In genomic region chr6:59483587-59483986, GRCm38 (mm10) we compare ENCODE assay signal across 8 mouse cellular contexts. TPM values are rescaled to one million over a fixed set of nuclear protein-coding genes. Genes with fewer than 3 reads are reported as not detected.
DNase-seq lines count a peak whose midpoint lies in the region; ATAC-seq lines count a peak whose summit lies in the region.

No protein-coding gene starts in this region.

- ATAC-seq in hindbrain, embryonic 12.5 days (ENCODE audit: low FRiP score): no peak
- peak; percentile 64; the same call in 1 of the 2 replicates for ATAC-seq in hindbrain, embryonic 14.5 days (ENCODE audit: low FRiP score)
- ATAC-seq in megakaryocyte-erythroid progenitor cell, adult 5-6 weeks (replicated peaks; ENCODE audit: low FRiP score, low TSS enrichment, poor library complexity, severe bottlenecking): peak; percentile 84

- H3K4me3 ChIP-seq in hindbrain, embryonic 10.5 days: no peak overlapping the region
- no peak overlapping the region for H3K4me3 ChIP-seq in hindbrain, embryonic 12.5 days
- no peak overlapping the region for H3K4me3 ChIP-seq in embryonic facial prominence, embryonic 10.5 days
- H3K4me3 ChIP-seq in hindbrain, embryonic 14.5 days (replicated peaks; ENCODE audit: low read length): no peak overlapping the region

- H3K4me1 ChIP-seq in hindbrain, embryonic 10.5 days (replicated peaks): no peaks in the 10 kb centered on the region
- H3K4me1 ChIP-seq in hindbrain, embryonic 12.5 days: no peaks in the 10 kb centered on the region
- no peaks in the 10 kb centered on the region for H3K4me1 ChIP-seq in embryonic facial prominence, embryonic 10.5 days
- H3K4me1 ChIP-seq in hindbrain, embryonic 14.5 days (replicated peaks; ENCODE audit: control insufficient read depth, insufficient read depth, low read length): no peaks in the 10 kb centered on the region

- no peaks in the 10 kb centered on the region for H3K9me3 ChIP-seq in hindbrain, embryonic 10.5 days
- H3K9me3 ChIP-seq in hindbrain, embryonic 12.5 days (replicated peaks): no peaks in the 10 kb centered on the region
- H3K9me3 ChIP-seq in embryonic facial prominence, embryonic 10.5 days: no peaks in the 10 kb centered on the region
- no peaks in the 10 kb centered on the region for H3K9me3 ChIP-seq in hindbrain, embryonic 14.5 days (ENCODE audit: control insufficient read depth, low read length)

- no peak overlapping the region for H3K4me2 ChIP-seq in hindbrain, embryonic 12.5 days (replicated peaks)
- no peak overlapping the region for H3K4me2 ChIP-seq in hindbrain, embryonic 14.5 days (replicated peaks)

- H3K9ac ChIP-seq in hindbrain, embryonic 12.5 days: no peak overlapping the region
- H3K9ac ChIP-seq in hindbrain, embryonic 14.5 days: no peak overlapping the region

- H3K27ac ChIP-seq in hindbrain, embryonic 10.5 days: no peak overlapping the region
- no peak overlapping the region for H3K27ac ChIP-seq in hindbrain, embryonic 12.5 days
- no peak overlapping the region for H3K27ac ChIP-seq in embryonic facial prominence, embryonic 10.5 days (replicated peaks)
- H3K27ac ChIP-seq in hindbrain, embryonic 14.5 days: no peak overlapping the region

- WGBS in hindbrain, embryonic 10.5 days: 15% methylated on average over 3 of the region's 3 CpGs
- WGBS in hindbrain, embryonic 12.5 days: 14% methylated on average over 3 of the region's 3 CpGs
- WGBS in embryonic facial prominence, embryonic 10.5 days: 17% methylated on average over 3 of the region's 3 CpGs
- 14% methylated on average over 3 of the region's 3 CpGs for WGBS in hindbrain, embryonic 14.5 days

- peak; percentile 9 for DNase-seq in hindbrain, embryonic 10.5 days (ENCODE audit: low spot score)
- peak; percentile 4 for DNase-seq in adrenal gland, adult 8-10 months
- DNase-seq in embryonic facial prominence, embryonic 10.5 days (ENCODE audit: low spot score): peak; percentile 49
- DNase-seq in hindbrain, embryonic 14.5 days (ENCODE audit: low spot score): peak; percentile 78
- peak; percentile 16 to 50 for DNase-seq in layer of hippocampus, adult 8-10 months (ENCODE audit: low spot score in 2 of 2)
- DNase-seq in thymus, postnatal 0 days (ENCODE audit: low spot score): peak; percentile 41

- H3K27me3 ChIP-seq in hindbrain, embryonic 10.5 days (ENCODE audit: insufficient read depth, poor library complexity, severe bottlenecking): no peaks in the 10 kb centered on the region
- no peaks in the 10 kb centered on the region for H3K27me3 ChIP-seq in hindbrain, embryonic 12.5 days
- no peaks in the 10 kb centered on the region for H3K27me3 ChIP-seq in embryonic facial prominence, embryonic 10.5 days (replicated peaks; ENCODE audit: low read depth, poor library complexity, severe bottlenecking)
- no peaks in the 10 kb centered on the region for H3K27me3 ChIP-seq in hindbrain, embryonic 14.5 days (ENCODE audit: control insufficient read depth, insufficient read depth, low read length)

- H3K36me3 ChIP-seq in hindbrain, embryonic 10.5 days: no peaks in the 10 kb centered on the region
- no peaks in the 10 kb centered on the region for H3K36me3 ChIP-seq in hindbrain, embryonic 12.5 days
- no peaks in the 10 kb centered on the region for H3K36me3 ChIP-seq in embryonic facial prominence, embryonic 10.5 days (replicated peaks)
- no peaks in the 10 kb centered on the region for H3K36me3 ChIP-seq in hindbrain, embryonic 14.5 days (replicated peaks; ENCODE audit: control insufficient read depth, insufficient read depth)

RNA-seq across cellular contexts. Expression of gene Gprin3, which starts 57.5 kb away (rescaled TPM):
- polyA plus RNA-seq in hindbrain, embryonic 10.5 days (2016; fragmentation: Nextera tagmentation; extraction: Ambion mirVana): 0.12 and 0.25 TPM in 2 replicates
- polyA plus RNA-seq in hindbrain, embryonic 12.5 days (2016; fragmentation: Nextera tagmentation; extraction: Ambion mirVana): 1.0 and 1.1 TPM in 2 replicates
- 1 to 10 TPM; 1.7 to 3.1 (median 1.9) TPM for total RNA-seq in adrenal gland, adult 8-10 months (2022)
- 0.15 and 0.16 TPM in 2 replicates for polyA plus RNA-seq in embryonic facial prominence, embryonic 10.5 days (2016; fragmentation: Nextera tagmentation; extraction: Ambion mirVana)
- 7.6 and 11.9 TPM in 2 replicates for polyA plus RNA-seq in hindbrain, embryonic 14.5 days (2014; fragmentation: Nextera tagmentation; extraction: Ambion mirVana)
- 10 to 100 TPM in 2 of 4 experiments, 1 to 10 TPM in 2; 8.4 to 10.6 (median 9.5) TPM for total RNA-seq in layer of hippocampus, adult 8-10 months (2022)
- total RNA-seq in megakaryocyte-erythroid progenitor cell, adult 5-6 weeks (2014; fragmentation: Nextera tagmentation): 0.20 and 0.55 TPM in 2 replicates
- total RNA-seq in megakaryocyte-erythroid progenitor cell, adult 5-6 weeks (2017): 0.30 and 0.33 TPM in 2 replicates
- 0.51 and 0.69 TPM in 2 replicates for polyA plus RNA-seq in thymus, postnatal 0 days (2015; fragmentation: Nextera tagmentation; extraction: Ambion mirVana)

Comparison
In these comparisons a context has a peak if more than half of its experiments do, and no peak if none do; other contexts are left out.
1. DNase-seq: peak in every context shown above with its lines; median percentile 78 in hindbrain, embryonic 14.5 days; 49 in embryonic facial prominence, embryonic 10.5 days; 41 in thymus, postnatal 0 days; 33 in layer of hippocampus, adult 8-10 months; 9 in hindbrain, embryonic 10.5 days; 4 in adrenal gland, adult 8-10 months.